Mouse (Mus musculus): ENCODE results near the gene 2810408A11Rik. TPM values are rescaled to one million over a fixed set of nuclear protein-coding genes. Genes with fewer than 3 reads are reported as not detected.

The 2810408A11Rik gene
- total and polyA plus RNA-seq, 3 experiments = 0.81 to 1.3 TPM; not detected in 1

DNA sequence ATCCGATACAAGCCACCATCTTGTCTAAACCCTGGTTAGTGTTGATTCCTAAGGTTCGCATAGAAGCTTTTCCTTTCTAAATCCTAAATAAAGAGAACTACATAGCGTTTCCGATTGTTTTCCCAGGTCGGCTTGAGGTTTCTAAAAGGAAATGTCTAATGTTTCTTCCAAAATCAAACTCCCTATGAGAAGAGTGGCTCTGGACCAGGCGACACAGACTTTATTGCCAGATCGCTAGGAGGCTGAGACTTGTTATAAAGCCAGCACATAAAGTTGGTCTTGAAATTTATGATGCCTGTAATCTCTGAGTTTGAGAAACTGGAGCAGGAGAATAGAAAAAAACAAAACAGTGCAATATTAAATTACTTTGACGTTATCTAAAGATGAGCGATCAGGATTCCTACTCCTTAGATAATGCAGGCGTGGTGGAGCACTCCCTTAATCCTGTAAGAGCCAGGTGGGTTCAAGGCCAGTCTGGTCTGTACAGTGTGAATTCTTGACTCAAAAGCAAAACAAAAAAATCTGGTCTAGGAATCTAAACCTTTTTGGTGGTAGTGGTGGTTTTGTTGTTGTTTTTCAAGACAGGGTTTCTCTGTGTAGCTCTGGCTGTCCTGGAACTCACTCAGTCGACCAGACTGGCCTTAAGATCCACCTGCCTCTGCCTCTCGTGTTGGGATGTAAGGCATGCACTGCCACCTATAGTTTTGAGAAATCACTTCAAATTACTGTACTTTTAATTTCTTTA is 21.4 kb upstream of the 2810408A11Rik start:
- Histone ChIP-seq H3K27me3 (ENCODE audit: control insufficient read depth in 1 of 2, insufficient read depth in 2 of 2, low read length in 2 of 2) (no peaks in the 10 kb centered on the region), H3K36me3 (ENCODE audit: control insufficient read depth in 1 of 2, insufficient read depth in 2 of 2, low read length in 2 of 2) (peaks cover 22 to 38% of the 10 kb centered on the region in 2 experiments), H3K27ac (ENCODE audit: control insufficient read depth, low read depth, low read length) (peak overlapping the region; percentile 98), H3K9ac (ENCODE audit: control insufficient read depth, low read depth, low read length, poor library complexity, severe bottlenecking) (peak overlapping the region; percentile 89), H3K4me1 (ENCODE audit: control insufficient read depth in 1 of 2, insufficient read depth in 2 of 2, low read length in 2 of 2) (peaks cover 13 to 29% of the 10 kb centered on the region in 2 experiments), H3K9me3 (replicated peaks; ENCODE audit: insufficient read depth, low read length) (no peaks in the 10 kb centered on the region), H3K79me2 (ENCODE audit: control insufficient read depth, insufficient read depth, low read length, poor library complexity) (peaks cover 41% of the 10 kb centered on the region), H3K4me3 (ENCODE audit: control insufficient read depth in 1 of 2, insufficient read depth in 1 of 2, low read depth in 2 of 2, low read length in 2 of 2) (peak overlapping the region; percentile 57 to 77)
- TF ChIP-seq CHD2 (IDR thresholded peaks at IDR 0.05; ENCODE audit: low read length) (no peak), MAX (IDR thresholded peaks at IDR 0.05; ENCODE audit: low read length) (no peak), POLR2AphosphoS5 (IDR thresholded peaks at IDR 0.05; ENCODE audit: borderline replicate concordance, low read depth, low read length) (no peak), MYC (IDR thresholded peaks at IDR 0.05; ENCODE audit: low read depth, low read length) (no peak), GABPA (IDR thresholded peaks at IDR 0.05; ENCODE audit: low read depth, low read length) (no peak), NRF1 (IDR thresholded peaks at IDR 0.05; ENCODE audit: insufficient read depth, low read depth, low read length, poor library complexity, severe bottlenecking) (peak; percentile 21; the same call in 1 of the 2 replicates), CTCF (IDR thresholded peaks at IDR 0.05 in 2 of 3, conservative IDR thresholded peaks at IDR 0.05 in 1 of 3; ENCODE audit: control insufficient read depth in 1 of 3, insufficient read depth in 1 of 3, low read depth in 2 of 3, low read length in 3 of 3, poor library complexity in 1 of 3, severe bottlenecking in 1 of 3) (peak in 1 of 3 experiments; percentile 45; a peak in 2 of 6 replicates), MYB (IDR thresholded peaks at IDR 0.05; ENCODE audit: low read depth, low read length) (no peak), MAFK (IDR thresholded peaks at IDR 0.05; ENCODE audit: borderline replicate concordance, low read depth, low read length) (no peak), JUND (IDR thresholded peaks at IDR 0.05; ENCODE audit: low read depth, low read length) (peak; percentile 79; the same call in 1 of the 2 replicates), POLR2AphosphoS2 (IDR thresholded peaks at IDR 0.05; ENCODE audit: low read length) (no peak), CHD1 (IDR thresholded peaks at IDR 0.05; ENCODE audit: low read depth, low read length) (peak; percentile 97), EP300 (IDR thresholded peaks at IDR 0.05; ENCODE audit: low read depth in 1 of 2, low read length in 2 of 2) (peak; percentile 19 to 63; a peak in 1 of 4 replicates), RAD21 (IDR thresholded peaks at IDR 0.05; ENCODE audit: low read depth, low read length) (peak; percentile 29), MAZ (IDR thresholded peaks at IDR 0.05; ENCODE audit: low read depth, low read length) (peak; percentile 61; the same call in 1 of the 2 replicates), RCOR1 (IDR thresholded peaks at IDR 0.05; ENCODE audit: low read depth, low read length) (peak; percentile 54; the same call in 1 of the 2 replicates), ZNF384 (IDR thresholded peaks at IDR 0.05; ENCODE audit: low read depth, low read length) (peak; percentile 50; the same call in 1 of the 2 replicates), ETS1 (IDR thresholded peaks at IDR 0.05; ENCODE audit: low read depth, low read length) (peak; percentile 7; the same call in 1 of the 2 replicates), TBP (IDR thresholded peaks at IDR 0.05; ENCODE audit: low read depth, low read length) (no peak), KAT2A (conservative IDR thresholded peaks at IDR 0.05; ENCODE audit: low read depth, low read length) (no peak), ZMIZ1 (IDR thresholded peaks at IDR 0.05; ENCODE audit: low read depth, low read length) (peak; percentile 11; the same call in 1 of the 2 replicates), GATA1 (IDR thresholded peaks at IDR 0.05; ENCODE audit: low read depth, low read length) (peak; percentile 84)
- peak; percentile 70 for DNase-seq (ENCODE audit: low read depth, low spot score)
